Mouse (Mus musculus) spleen, adult 2 months (tissue): ENCODE measurements around the gene Fkbp9.

Source experiments
- CTCF ChIP-seq: fragments of 200-500 bp; IDR thresholded peaks from 2 replicates; pipeline ENCODE4 v1.5.1; 2011; ENCODE audit warnings: mild to moderate bottlenecking, inconsistent platforms; ENCODE audit not compliant: insufficient read depth, insufficient read length, insufficient replicate concordance; ENCODE audit errors: extremely low read depth
- POLR2A ChIP-seq: fragments of 200-500 bp; IDR thresholded peaks from 2 replicates; pipeline ENCODE4 v1.6.1; 2011; ENCODE audit warnings: low read depth, low read length, inconsistent platforms

DNA sequence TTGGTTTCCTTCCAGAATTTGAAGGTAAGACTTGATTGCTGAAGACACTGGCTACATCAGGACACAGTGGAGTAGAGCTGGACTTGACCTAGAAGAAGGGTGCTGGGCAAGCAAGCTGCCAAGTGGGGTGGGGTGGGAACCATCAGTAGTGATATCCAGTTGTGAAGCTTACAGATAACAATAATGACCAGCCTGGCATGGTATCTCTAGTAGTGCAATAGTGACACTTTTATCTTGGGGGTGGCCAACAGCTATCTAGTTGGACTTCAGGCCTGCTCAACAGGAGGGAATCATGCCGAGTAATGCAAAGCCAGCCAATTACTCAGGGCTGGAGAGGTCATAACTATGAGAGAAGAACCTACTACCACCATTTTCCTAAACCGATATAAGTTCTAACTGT lies 12.5 kb downstream of the Fkbp9 start:
- TF ChIP-seq POLR2A (no peak), CTCF (no peak)
